Mouse (Mus musculus) leukemia stem cell, adult 10-12 weeks (primary cell): Measurements from ENCODE around the gene Gm4565. TPM values are rescaled to one million over a fixed set of nuclear protein-coding genes. Genes with fewer than 3 reads are reported as not detected.

Source experiments
- polyA plus RNA-seq: library from polyadenylated mRNA; stranded (reverse); fragments of >175 nt; gene quantifications from 2 replicates; pipeline ENCODE4 v1.2.3, GENCODE M21; 2012; ENCODE audit warnings: low replicate concordance

The Gm4565 gene
- polyA plus RNA-seq = not detected in 2 replicates

GRCm38 (mm10) chr7:22588027-22588426 is at the start of gene Gm4565:
Gene Gm4565, minus strand, starts transcription at chr7:22588127.

GRCm38 (mm10) chr7:22565243-22565642 is 22.7 kb downstream of the Gm4565 start, which contains the start of gene Gm4201:
Gene Gm4201, minus strand, starts transcription at chr7:22565343.

GRCm38 (mm10) chr7:22534787-22535186 is 53.1 kb downstream of the Gm4565 start, which contains the start of gene Gm8677:
Gene Gm8677, minus strand, starts transcription at chr7:22534887.

Other genes starting within 250 kb of the Gm4565 start
- not detected in 2 replicates for gene Gm8660, start 217.1 kb downstream of the Gm4565 start, polyA plus RNA-seq
- not detected in 2 replicates for gene Vmn1r148, start 174.5 kb downstream of the Gm4565 start, polyA plus RNA-seq
- not detected in 2 replicates for gene Vmn1r149, start 149.9 kb downstream of the Gm4565 start, polyA plus RNA-seq
- not detected in 2 replicates for gene Gm10665, start 124.1 kb downstream of the Gm4565 start, polyA plus RNA-seq
- not detected in 2 replicates for gene Vmn1r151, start 88.4 kb downstream of the Gm4565 start, polyA plus RNA-seq
- not detected in 2 replicates for gene Vmn1r152, start 65.2 kb downstream of the Gm4565 start, polyA plus RNA-seq
- gene Gm8677, start 53.2 kb downstream of the Gm4565 start, polyA plus RNA-seq = not detected in 2 replicates
- gene Gm4201, start 22.8 kb downstream of the Gm4565 start, polyA plus RNA-seq = not detected in 2 replicates
- not detected in 2 replicates for gene Vmn1r155, start 69.9 kb upstream of the Gm4565 start, polyA plus RNA-seq
- not detected in 2 replicates for gene Gm8693, start 104.2 kb upstream of the Gm4565 start, polyA plus RNA-seq
- not detected in 2 replicates for gene Gm4567, start 131.6 kb upstream of the Gm4565 start, polyA plus RNA-seq
- gene Vmn1r157, start 173.6 kb upstream of the Gm4565 start, polyA plus RNA-seq = not detected in 2 replicates
- gene Vmn1r158, start 202.7 kb upstream of the Gm4565 start, polyA plus RNA-seq = not detected in 2 replicates